Mouse (Mus musculus) brain, adult 2 months (tissue): ENCODE results near the gene Snx29.
A peak's percentile ranks its signal among the peaks of the same experiment; 100 is the strongest.
"Not testable (repeated sequence)": the region's sequence is repeated elsewhere in the genome, so short reads cannot be mapped to it uniquely, and the experiment has no call there.

Experiments
- DNase-seq: peaks from one replicate; pipeline ENCODE4 v3.0.0; 2011; ENCODE audit warnings: low read depth, low spot score

Snx29 gene

DNA sequence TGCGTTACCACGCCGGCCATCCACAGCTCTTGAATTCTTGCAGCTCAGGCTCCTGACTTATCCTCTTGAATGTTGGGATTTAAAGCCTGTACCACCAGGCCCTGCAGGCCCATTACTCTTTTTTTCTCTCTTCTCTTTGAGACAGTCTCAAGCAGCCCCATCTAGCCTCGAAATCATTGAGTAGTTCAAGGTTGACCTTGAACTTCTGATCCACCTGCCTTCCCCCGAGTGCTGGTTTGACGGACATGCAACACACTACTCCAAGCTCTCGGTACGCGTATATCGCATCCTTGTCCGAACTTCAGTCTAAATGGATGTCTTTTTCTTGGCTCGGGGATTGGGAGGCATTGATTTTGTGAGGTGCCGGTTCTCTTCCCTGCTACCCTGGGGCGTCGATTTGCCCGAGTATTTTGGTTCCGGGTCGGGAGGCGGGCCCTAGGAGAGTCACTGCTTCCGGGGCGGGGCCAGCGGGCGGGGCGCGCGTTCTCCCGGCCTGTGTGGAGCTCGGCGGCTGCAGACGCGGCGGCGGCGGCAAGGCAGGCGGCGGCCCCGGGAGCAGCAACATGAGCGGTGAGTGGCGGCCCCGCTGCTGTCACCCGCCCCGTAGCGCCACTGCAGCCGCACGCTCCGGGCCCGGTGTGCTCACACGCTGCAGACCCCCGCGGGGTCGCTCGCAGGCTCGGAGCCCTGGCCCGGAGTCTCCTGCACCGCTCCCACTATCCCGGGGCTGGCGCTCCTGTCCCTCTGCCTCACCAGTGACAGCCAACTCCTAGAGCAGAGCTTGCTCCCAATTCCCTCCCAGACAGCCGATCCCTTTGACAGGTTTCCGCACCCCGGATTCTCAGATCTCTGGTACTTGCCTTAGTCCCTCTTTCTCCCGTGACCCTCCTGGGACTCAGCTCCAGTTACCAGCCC is at the start of gene Snx29:
Gene Snx29, plus strand, starts transcription at position 500 of the 915 bp plus-strand sequence.
- DNase-seq: peak; percentile 94

DNA sequence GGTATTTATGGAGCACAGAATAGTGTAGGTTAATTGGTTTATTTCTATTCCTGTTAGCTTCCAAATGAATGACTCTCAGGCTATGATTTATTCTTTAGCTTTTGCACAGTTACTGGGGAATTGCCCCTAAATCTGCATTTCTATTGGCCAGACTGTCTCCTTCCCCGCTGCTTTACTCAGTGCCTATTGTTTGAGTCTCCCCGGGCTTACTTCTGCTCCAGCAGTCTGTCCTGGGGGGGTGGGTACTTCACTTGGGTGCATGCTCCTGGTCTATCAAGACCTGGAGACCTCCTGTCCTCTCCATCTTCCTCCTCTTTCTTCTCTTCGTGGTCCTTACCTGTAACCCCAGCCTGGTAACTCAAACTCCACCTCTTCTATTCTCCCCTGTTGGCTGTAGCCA is 45.8 kb upstream of the Snx29 start:
- DNase-seq: no peak

DNA sequence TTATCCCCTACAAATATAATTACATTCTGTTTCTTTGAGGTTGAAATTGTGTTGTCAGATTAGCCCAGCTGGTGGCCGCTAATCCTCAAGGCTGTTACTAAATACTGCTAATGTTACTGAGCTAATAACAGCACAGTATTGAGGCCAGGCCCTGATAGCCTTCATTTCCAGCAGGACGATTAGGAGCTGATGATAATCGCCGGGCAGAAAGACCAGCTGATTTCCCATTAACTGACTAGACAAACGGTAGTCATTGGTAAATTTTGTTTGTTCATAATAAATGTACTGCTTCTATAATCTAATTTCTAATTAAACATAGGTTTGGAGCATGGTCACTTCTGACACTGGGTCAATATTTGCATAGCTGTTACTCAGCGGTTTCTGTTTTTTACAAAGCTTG is 43.9 kb upstream of the Snx29 start:
- DNase-seq: no peak

DNA sequence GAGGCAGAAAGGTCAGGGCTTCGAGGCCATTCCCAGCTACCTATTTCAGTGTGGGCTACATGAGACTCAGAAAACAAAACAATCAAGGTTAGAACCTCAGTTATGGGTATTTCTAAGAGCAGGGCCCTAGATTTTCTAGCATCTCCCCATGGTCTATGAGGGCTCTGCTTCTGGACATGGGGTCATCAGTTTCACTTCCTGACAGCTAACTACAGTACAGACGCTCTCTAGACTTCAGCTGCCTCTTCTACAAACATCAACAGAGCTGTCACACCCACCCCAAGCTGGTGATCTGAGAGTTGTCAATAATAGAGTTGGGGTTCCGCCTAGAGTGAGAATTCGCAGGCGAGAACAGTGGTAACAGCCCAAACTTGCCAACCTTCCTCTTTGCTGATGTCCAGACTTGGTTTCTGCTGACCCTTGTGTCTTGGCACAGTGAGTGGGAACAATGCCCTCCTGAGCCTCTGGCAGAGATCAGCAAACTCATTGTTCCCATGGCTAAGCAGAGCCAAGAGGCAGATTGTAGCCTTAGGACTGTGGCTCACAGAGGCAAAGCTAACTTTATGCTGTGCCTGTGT is 40.0 kb upstream of the Snx29 start:
- DNase-seq: peak; percentile 81

DNA sequence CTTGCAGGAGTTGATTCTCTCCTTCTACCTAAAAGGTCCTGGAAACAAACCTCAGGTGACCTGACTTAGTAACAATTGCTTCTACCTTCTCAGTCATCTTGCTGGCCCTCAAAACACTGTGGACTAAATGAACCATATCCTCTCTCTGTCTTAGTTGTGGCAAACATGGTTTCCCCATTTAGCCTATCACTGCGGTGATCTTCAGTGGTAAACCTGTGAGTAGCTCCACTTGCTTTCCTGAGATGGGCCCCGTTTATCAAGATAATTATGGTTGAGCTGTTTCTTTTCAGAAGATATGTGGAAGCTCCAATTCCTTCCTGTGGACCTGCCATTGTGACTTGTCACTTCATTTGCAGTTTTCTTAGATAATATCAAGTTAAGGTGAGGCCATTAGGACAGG is 37.8 kb upstream of the Snx29 start:
- DNase-seq: no peak

- no peak for DNase-seq
These were observed 36.8 kb upstream of the Snx29 start for GRCm38 (mm10) chr16:11285949-11286348.

DNA sequence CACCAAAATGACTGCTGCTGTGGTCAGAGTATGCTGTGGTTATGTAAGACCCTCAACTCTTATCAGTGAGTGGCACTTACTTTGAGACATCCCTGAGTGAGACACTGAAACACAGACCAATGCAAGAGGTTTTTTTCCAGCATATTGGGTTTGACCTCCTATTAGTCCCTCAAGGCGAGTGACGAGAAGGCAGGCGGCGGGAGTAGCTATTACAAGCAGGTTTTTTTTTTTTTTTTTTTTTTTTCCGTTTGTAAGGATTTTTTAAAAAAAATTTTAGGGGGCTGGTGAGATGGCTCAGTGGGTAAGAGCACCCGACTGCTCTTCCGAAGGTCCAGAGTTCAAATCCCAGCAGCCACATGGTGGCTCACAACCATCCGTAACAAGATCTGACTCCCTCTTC is 33.8 kb upstream of the Snx29 start:
- not testable (repeated sequence) for DNase-seq

DNA sequence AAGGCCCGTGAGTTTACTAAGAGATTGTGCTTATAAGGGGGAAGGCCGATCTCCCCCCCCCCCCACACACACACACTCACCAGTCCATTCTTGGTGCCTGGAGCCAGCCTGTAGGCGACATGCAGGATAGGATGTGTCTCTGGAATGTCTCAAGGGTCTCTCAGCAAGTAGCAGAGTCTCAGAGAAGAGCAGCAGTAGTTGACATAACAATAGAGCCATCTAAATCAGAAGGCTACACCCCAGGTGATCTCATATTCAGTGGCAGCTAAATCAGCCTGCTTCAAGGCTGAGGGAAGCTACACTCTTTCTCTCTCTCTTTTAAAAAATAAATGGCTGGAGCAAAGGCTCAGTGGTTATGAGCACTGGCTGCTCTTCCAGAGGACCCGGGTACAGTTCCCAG is 27.1 kb upstream of the Snx29 start:
- DNase-seq: not testable (repeated sequence)

DNA sequence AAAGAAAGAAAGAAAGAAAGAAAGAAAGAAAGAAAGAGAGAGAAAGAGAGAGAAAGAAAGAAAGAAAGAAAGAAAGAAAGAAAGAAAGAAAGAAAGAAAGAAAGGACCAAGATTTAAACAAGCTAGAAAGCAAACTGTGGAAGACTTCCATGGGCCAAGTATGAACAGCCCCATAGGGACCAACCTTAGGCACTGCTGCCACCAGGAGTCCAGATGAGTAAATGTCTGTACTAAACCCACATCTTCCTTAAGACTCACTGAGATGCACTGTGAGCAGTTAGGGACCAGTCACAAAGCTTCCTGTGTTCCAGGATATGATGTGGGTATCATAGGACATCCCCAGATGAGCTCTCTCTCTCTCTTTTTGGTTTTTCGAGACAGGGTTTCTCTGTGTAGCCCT is 25.0 kb upstream of the Snx29 start:
- peak; percentile 69 for DNase-seq

- DNase-seq: no peak
These were observed 19.0 kb upstream of the Snx29 start for GRCm38 (mm10) chr16:11303741-11304140.

DNA sequence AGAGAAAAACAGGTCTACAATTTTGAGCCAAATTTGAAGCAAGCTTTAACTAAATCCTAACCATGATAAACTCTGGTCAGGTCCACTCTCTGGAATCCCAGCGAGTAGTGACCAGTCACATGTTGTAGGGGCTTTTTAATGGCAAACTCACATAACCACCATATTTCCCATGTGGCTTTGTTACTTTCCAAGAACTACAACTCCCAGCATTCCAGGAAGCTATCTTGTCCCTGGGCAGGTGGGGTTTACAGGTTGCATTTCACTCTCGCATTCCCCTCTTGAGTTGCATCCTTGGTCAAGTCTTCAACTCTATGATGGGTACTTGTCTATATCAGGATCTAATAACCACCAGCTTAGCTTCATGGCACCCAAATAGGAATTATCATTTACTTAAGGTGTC is 17.2 kb upstream of the Snx29 start:
- no peak for DNase-seq

DNA sequence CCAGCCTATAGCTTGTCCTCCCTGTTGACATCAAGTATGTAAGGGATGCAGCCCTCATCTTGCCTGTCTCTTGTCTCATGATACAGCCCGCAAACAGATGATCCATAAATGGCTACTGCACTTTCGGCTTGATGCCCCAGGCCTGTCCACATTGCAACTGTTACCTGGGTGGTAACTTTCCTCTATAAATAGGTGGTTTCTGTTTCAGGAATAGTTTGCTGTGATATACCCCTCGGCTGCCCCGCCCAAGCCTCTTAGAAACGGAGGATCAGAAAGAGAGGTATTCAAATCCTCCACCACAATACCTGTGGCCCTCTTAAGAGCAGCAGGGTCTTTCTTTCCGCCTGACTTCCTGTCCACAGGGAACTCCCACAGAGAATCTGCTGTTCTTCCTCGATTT is 9.2 kb upstream of the Snx29 start, which contains the start of gene Tnfrsf17:
Gene Tnfrsf17, plus strand, starts transcription at position 301 of the 400 bp plus-strand sequence.
- DNase-seq: no peak

- no peak for DNase-seq
These were observed 6.9 kb upstream of the Snx29 start for GRCm38 (mm10) chr16:11315786-11316320.

- peak; percentile 20 for DNase-seq
These were observed 6.0 kb upstream of the Snx29 start for GRCm38 (mm10) chr16:11316748-11317147.

DNA sequence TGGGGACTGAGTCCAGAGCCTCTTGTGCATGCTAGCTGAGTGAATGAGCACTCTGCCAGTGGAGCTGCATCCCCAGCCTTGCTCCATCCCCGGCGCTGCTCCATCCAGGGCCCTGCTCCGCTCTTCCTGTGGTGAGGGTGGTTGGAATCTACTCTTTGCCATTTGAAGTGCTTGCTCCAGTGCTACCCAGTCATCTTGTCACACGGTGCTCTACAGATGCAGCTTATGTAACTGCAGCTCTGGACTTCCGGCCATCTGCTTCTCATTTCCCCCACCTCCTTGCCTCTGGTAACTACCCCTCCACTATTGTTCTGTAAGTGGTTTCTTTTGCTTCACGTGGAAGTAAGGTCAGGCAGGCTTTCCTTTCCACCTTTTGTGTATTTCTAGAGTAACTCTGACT is 5.4 kb upstream of the Snx29 start:
- peak; percentile 45 for DNase-seq

GRCm38 (mm10) chr16:11323324-11324051 is 780 bp downstream of the Snx29 start:
- DNase-seq: peak; percentile 61

GRCm38 (mm10) chr16:11330081-11330800 is 7.5 kb downstream of the Snx29 start:
- no peak for DNase-seq

DNA sequence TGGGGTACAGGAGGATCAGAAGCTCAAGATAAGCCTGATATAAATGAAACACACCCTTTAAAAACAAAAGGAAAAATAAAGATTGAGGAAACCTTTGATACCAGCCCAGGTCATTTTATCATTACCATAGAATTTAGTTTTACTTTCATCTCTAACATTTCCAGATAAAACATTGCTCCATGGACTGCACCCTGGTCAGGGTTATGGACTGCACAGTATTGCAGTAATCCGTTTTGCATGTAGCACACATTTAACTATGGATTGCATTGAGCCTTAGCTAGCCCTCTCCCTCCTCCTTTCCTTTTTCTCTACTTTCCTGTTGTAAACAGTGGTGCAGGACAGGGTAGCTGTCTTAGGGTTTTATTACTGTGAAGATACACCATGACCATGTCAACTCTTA is 8.3 kb downstream of the Snx29 start:
- DNase-seq: no peak

- DNase-seq: peak; percentile 35
These were observed 20.6 kb downstream of the Snx29 start for GRCm38 (mm10) chr16:11343292-11343815.

GRCm38 (mm10) chr16:11351903-11352302 is 29.2 kb downstream of the Snx29 start:
- DNase-seq: no peak

GRCm38 (mm10) chr16:11359173-11359572 is 36.5 kb downstream of the Snx29 start:
- no peak for DNase-seq
